Mouse (Mus musculus): ENCODE results near the gene Nwd2. TPM values are rescaled to one million over a fixed set of nuclear protein-coding genes. Genes with fewer than 3 reads are reported as not detected.

Nwd2 gene
- polyA plus RNA-seq, 1 experiment from 2014 or later: 26.3 TPM

- H3K36me3 ChIP-seq (ENCODE audit: control insufficient read depth, insufficient read depth, low read length): no peaks in the 10 kb centered on the region
- H3K4me3 ChIP-seq (ENCODE audit: low read depth, low read length): no peak overlapping the region
- no peak overlapping the region for H3K4me2 ChIP-seq (ENCODE audit: low read depth, low read length)
- H3K9ac ChIP-seq (replicated peaks; ENCODE audit: low read depth, low read length): no peak overlapping the region
- no peak overlapping the region for H3K27ac ChIP-seq (ENCODE audit: low read depth, low read length)
- 98% methylated on average over 4 of the region's 4 CpGs for WGBS
- no peaks in the 10 kb centered on the region for H3K27me3 ChIP-seq (ENCODE audit: control insufficient read depth, insufficient read depth, low read length)
- no peaks in the 10 kb centered on the region for H3K9me3 ChIP-seq (ENCODE audit: control insufficient read depth, low read length)
- H3K4me1 ChIP-seq (ENCODE audit: control insufficient read depth, insufficient read depth, low read length): no peaks in the 10 kb centered on the region
- ATAC-seq (ENCODE audit: low read depth): no peak
These were observed 119.3 kb downstream of the Nwd2 start for GRCm38 (mm10) chr5:63768220-63768619.

DNA sequence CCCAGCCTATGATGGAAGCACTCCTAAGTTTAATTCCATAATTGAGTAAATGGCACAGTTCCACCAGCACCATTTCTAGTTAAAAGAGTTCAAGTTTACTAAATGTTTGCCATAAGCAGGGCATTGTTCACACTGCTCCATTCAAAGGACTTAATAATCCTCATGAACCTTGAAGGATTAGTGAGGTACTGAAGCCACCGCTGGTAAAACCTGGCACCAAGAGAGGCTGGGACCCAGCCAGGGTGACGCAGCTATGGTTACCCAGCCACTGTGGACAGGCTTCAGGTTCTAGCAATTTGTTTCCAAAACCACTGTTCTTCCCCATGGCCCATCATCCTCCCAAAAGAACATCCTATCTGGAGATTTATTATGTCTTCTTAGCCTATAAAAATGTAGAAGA is 124.1 kb downstream of the Nwd2 start:
- Histone ChIP-seq H3K36me3 (ENCODE audit: control insufficient read depth, insufficient read depth, low read length) (no peaks in the 10 kb centered on the region), H3K4me1 (ENCODE audit: control insufficient read depth, insufficient read depth, low read length) (no peaks in the 10 kb centered on the region), H3K9ac (replicated peaks; ENCODE audit: low read depth, low read length) (no peak overlapping the region), H3K4me2 (ENCODE audit: low read depth, low read length) (no peak overlapping the region), H3K4me3 (ENCODE audit: low read depth, low read length) (no peak overlapping the region), H3K27ac (ENCODE audit: low read depth, low read length) (no peak overlapping the region), H3K27me3 (ENCODE audit: control insufficient read depth, insufficient read depth, low read length) (no peaks in the 10 kb centered on the region), H3K9me3 (ENCODE audit: control insufficient read depth, low read length) (no peaks in the 10 kb centered on the region)
- 80% methylated on average over 2 of the region's 2 CpGs for WGBS
- ATAC-seq (ENCODE audit: low read depth): no peak

GRCm38 (mm10) chr5:63773603-63774002 is 124.7 kb downstream of the Nwd2 start:
- no peak overlapping the region for H3K4me3 ChIP-seq (ENCODE audit: low read depth, low read length)
- ATAC-seq (ENCODE audit: low read depth): no peak
- no peaks in the 10 kb centered on the region for H3K36me3 ChIP-seq (ENCODE audit: control insufficient read depth, insufficient read depth, low read length)
- WGBS: 69% methylated on average over 1 of the region's 1 CpGs
- H3K9ac ChIP-seq (replicated peaks; ENCODE audit: low read depth, low read length): no peak overlapping the region
- no peak overlapping the region for H3K27ac ChIP-seq (ENCODE audit: low read depth, low read length)
- H3K27me3 ChIP-seq (ENCODE audit: control insufficient read depth, insufficient read depth, low read length): no peaks in the 10 kb centered on the region
- H3K4me1 ChIP-seq (ENCODE audit: control insufficient read depth, insufficient read depth, low read length): no peaks in the 10 kb centered on the region
- no peak overlapping the region for H3K4me2 ChIP-seq (ENCODE audit: low read depth, low read length)
- no peaks in the 10 kb centered on the region for H3K9me3 ChIP-seq (ENCODE audit: control insufficient read depth, low read length)

DNA sequence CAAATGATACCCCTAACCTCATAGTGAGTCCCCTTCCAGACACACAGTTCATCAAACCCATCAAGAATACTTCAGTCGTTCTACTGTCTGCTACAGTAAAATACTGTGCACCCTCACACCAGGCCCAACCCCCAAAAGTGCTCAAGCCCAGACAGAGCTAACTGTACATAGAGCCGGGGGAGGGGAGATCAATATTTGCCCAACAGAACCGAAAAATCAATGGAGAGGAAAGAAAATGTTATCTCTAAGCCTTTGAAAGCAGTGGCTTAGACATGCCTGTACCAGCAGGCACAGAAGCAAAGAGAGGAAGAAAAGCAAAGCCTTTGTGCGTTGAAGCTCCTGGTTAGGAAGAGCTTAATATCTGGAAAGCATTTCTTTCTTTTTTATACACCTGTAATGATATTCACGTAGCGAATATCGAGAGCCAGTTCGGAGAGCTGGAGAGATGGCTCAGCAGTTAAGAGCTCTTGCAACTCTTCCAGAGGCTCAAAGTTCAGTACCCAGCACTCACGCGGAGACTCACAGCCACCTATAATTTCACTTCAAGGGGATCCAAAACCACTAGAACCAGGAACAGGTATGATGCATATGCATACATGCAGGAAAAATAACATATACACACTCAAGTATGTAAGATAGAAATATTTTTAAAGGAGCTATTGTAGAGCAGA is 139.4 kb downstream of the Nwd2 start:
- H3K4me3 ChIP-seq (ENCODE audit: low read depth, low read length): no peak overlapping the region
- H3K4me2 ChIP-seq (ENCODE audit: low read depth, low read length): no peak overlapping the region
- H3K9ac ChIP-seq (replicated peaks; ENCODE audit: low read depth, low read length): no peak overlapping the region
- 91% methylated on average over 10 of the region's 10 CpGs for WGBS
- H3K36me3 ChIP-seq (ENCODE audit: control insufficient read depth, insufficient read depth, low read length): no peaks in the 10 kb centered on the region
- ATAC-seq (ENCODE audit: low read depth): no peak
- no peaks in the 10 kb centered on the region for H3K27me3 ChIP-seq (ENCODE audit: control insufficient read depth, insufficient read depth, low read length)
- H3K4me1 ChIP-seq (ENCODE audit: control insufficient read depth, insufficient read depth, low read length): no peaks in the 10 kb centered on the region
- H3K27ac ChIP-seq (ENCODE audit: low read depth, low read length): no peak overlapping the region
- H3K9me3 ChIP-seq (ENCODE audit: control insufficient read depth, low read length): no peaks in the 10 kb centered on the region

- peak within 1 kb of the TSS; percentile 97 for H3K4me2 ChIP-seq (ENCODE audit: low read depth, low read length)
- 3% methylated on average over 42 of the region's 42 CpGs for WGBS
- H3K4me3 ChIP-seq (ENCODE audit: low read depth, low read length): peak within 1 kb of the TSS; percentile 51
- no peaks in the 10 kb centered on the region for H3K4me1 ChIP-seq (ENCODE audit: control insufficient read depth, insufficient read depth, low read length)
- H3K9ac ChIP-seq (replicated peaks; ENCODE audit: low read depth, low read length): peak within 1 kb of the TSS; percentile 37
- no peaks in the 10 kb centered on the region for H3K36me3 ChIP-seq (ENCODE audit: control insufficient read depth, insufficient read depth, low read length)
- ATAC-seq (ENCODE audit: low read depth): peak; percentile 94
- H3K27me3 ChIP-seq (ENCODE audit: control insufficient read depth, insufficient read depth, low read length): peaks cover 4% of the 10 kb centered on the region; the same call in 1 of the 2 replicates
- peaks cover 4% of the 10 kb centered on the region; the same call in 1 of the 2 replicates for H3K9me3 ChIP-seq (ENCODE audit: control insufficient read depth, low read length)
- no peak within 1 kb of the TSS for H3K27ac ChIP-seq (ENCODE audit: low read depth, low read length)
These were observed 163.1 kb downstream of the Nwd2 start, which contains the start of gene 0610040J01Rik for GRCm38 (mm10) chr5:63811819-63812508. TSS of gene 0610040J01Rik (plus strand) at chr5:63812363.

DNA sequence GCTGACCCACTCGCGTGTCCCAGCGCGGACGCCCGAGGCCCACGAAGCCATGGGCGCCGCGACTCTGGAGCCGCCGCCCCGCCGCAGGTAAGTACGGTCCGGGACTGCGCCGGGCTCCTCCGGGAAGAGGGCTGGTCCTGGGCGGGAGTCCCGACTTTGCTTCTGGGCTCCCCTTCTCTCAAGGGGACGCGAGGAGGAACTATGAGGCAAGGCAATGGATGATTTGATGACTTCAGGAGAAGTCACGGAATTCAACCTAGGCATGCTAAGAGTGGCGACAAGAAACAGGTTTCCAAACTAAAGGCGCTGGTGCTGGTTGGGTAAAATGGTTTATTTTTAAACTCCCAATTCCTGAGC is 163.6 kb downstream of the Nwd2 start:
- H3K9me3 ChIP-seq (ENCODE audit: control insufficient read depth, low read length): peaks cover 4% of the 10 kb centered on the region; the same call in 1 of the 2 replicates
- H3K27me3 ChIP-seq (ENCODE audit: control insufficient read depth, insufficient read depth, low read length): peaks cover 4% of the 10 kb centered on the region; the same call in 1 of the 2 replicates
- H3K4me3 ChIP-seq (ENCODE audit: low read depth, low read length): peak overlapping the region; percentile 51
- no peak for ATAC-seq (ENCODE audit: low read depth)
- peak overlapping the region; percentile 97 for H3K4me2 ChIP-seq (ENCODE audit: low read depth, low read length)
- peak overlapping the region; percentile 37 for H3K9ac ChIP-seq (replicated peaks; ENCODE audit: low read depth, low read length)
- no peaks in the 10 kb centered on the region for H3K36me3 ChIP-seq (ENCODE audit: control insufficient read depth, insufficient read depth, low read length)
- 1% methylated on average over 26 of the region's 26 CpGs for WGBS
- no peaks in the 10 kb centered on the region for H3K4me1 ChIP-seq (ENCODE audit: control insufficient read depth, insufficient read depth, low read length)
- H3K27ac ChIP-seq (ENCODE audit: low read depth, low read length): no peak overlapping the region

- Histone ChIP-seq H3K4me2 (ENCODE audit: low read depth, low read length) (no peak overlapping the region), H3K36me3 (ENCODE audit: control insufficient read depth, insufficient read depth, low read length) (no peaks in the 10 kb centered on the region), H3K9me3 (ENCODE audit: control insufficient read depth, low read length) (peaks cover 3% of the 10 kb centered on the region; the same call in 1 of the 2 replicates), H3K27me3 (ENCODE audit: control insufficient read depth, insufficient read depth, low read length) (peaks cover 4% of the 10 kb centered on the region; the same call in 1 of the 2 replicates), H3K4me1 (ENCODE audit: control insufficient read depth, insufficient read depth, low read length) (no peaks in the 10 kb centered on the region), H3K9ac (replicated peaks; ENCODE audit: low read depth, low read length) (no peak overlapping the region), H3K27ac (ENCODE audit: low read depth, low read length) (no peak overlapping the region), H3K4me3 (ENCODE audit: low read depth, low read length) (no peak overlapping the region)
- 85% methylated on average over 7 of the region's 7 CpGs for WGBS
- no peak for ATAC-seq (ENCODE audit: low read depth)
These were observed 167.7 kb downstream of the Nwd2 start for GRCm38 (mm10) chr5:63816643-63817042.

GRCm38 (mm10) chr5:63817270-63817669 is 168.4 kb downstream of the Nwd2 start:
- no peaks in the 10 kb centered on the region for H3K36me3 ChIP-seq (ENCODE audit: control insufficient read depth, insufficient read depth, low read length)

GRCm38 (mm10) chr5:63818975-63819374 is 170.1 kb downstream of the Nwd2 start:
- Histone ChIP-seq H3K36me3 (ENCODE audit: control insufficient read depth, insufficient read depth, low read length) (no peaks in the 10 kb centered on the region), H3K4me2 (ENCODE audit: low read depth, low read length) (no peak overlapping the region), H3K4me1 (ENCODE audit: control insufficient read depth, insufficient read depth, low read length) (no peaks in the 10 kb centered on the region), H3K27ac (ENCODE audit: low read depth, low read length) (no peak overlapping the region), H3K9ac (replicated peaks; ENCODE audit: low read depth, low read length) (no peak overlapping the region), H3K4me3 (ENCODE audit: low read depth, low read length) (no peak overlapping the region), H3K27me3 (ENCODE audit: control insufficient read depth, insufficient read depth, low read length) (no peaks in the 10 kb centered on the region), H3K9me3 (ENCODE audit: control insufficient read depth, low read length) (no peaks in the 10 kb centered on the region)
- ATAC-seq (ENCODE audit: low read depth): no peak
- 53% methylated on average over 4 of the region's 4 CpGs for WGBS

More at GRCm38 (mm10) chr5:63817270-63817669, 168.4 kb downstream of the Nwd2 start:
- no peaks in the 10 kb centered on the region for H3K9me3 ChIP-seq (ENCODE audit: control insufficient read depth, low read length)
- no peak overlapping the region for H3K27ac ChIP-seq (ENCODE audit: low read depth, low read length)
- H3K4me2 ChIP-seq (ENCODE audit: low read depth, low read length): no peak overlapping the region
- no peaks in the 10 kb centered on the region for H3K4me1 ChIP-seq (ENCODE audit: control insufficient read depth, insufficient read depth, low read length)
- ATAC-seq (ENCODE audit: low read depth): no peak
- H3K9ac ChIP-seq (replicated peaks; ENCODE audit: low read depth, low read length): no peak overlapping the region
- H3K4me3 ChIP-seq (ENCODE audit: low read depth, low read length): no peak overlapping the region
- WGBS: 87% methylated on average over 5 of the region's 5 CpGs
- peaks cover 2% of the 10 kb centered on the region; the same call in 1 of the 2 replicates for H3K27me3 ChIP-seq (ENCODE audit: control insufficient read depth, insufficient read depth, low read length)
